Mouse (Mus musculus) heart, adult 8-10 months (tissue): ENCODE data around the gene Pdia3. TPM values are rescaled to one million over a fixed set of nuclear protein-coding genes. Genes with fewer than 3 reads are reported as not detected.
"Not testable (repeated sequence)": the region's sequence is repeated elsewhere in the genome, so short reads cannot be mapped to it uniquely, and the experiment has no call there.

Experiments
- DNase-seq: peaks from one replicate; pipeline ENCODE4 v3.0.0; 2022; ENCODE audit warnings: low spot score
- microRNA-seq: library from miRNA; unstranded; fragments of <30 nt; microRNA quantifications from one replicate; pipeline ENCODE4 v1.2.0, GENCODE M21; 2022
- total RNA-seq, 4 experiments: library from RNA; stranded (reverse); gene quantifications; 2 replicates each; pipeline ENCODE4 v1.2.4; 2022

Pdia3 gene
- total RNA-seq, 4 experiments from 2014 or later, result 104 to 129 (median 126) TPM

DNA sequence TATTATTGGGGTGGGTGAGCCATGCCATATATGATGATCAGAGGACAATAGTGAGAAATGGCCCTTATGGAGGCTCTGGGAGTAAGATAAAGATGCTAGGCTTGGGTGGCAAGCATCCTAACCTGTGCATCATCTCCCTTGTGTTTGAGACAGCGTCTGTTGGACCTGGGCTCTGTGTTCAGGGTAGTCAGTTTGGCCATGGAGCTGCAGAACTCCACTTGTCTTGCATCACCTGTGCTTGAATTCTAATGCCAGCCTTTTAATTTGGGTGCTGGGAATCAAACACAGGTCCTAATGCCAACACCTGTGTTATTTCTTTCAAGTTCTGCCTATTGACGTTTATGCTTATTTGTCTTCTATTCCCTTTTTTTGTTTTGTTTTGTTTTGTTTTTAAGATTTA is 61.7 kb downstream of the Pdia3 start:
- DNase-seq, result not testable (repeated sequence)

DNA sequence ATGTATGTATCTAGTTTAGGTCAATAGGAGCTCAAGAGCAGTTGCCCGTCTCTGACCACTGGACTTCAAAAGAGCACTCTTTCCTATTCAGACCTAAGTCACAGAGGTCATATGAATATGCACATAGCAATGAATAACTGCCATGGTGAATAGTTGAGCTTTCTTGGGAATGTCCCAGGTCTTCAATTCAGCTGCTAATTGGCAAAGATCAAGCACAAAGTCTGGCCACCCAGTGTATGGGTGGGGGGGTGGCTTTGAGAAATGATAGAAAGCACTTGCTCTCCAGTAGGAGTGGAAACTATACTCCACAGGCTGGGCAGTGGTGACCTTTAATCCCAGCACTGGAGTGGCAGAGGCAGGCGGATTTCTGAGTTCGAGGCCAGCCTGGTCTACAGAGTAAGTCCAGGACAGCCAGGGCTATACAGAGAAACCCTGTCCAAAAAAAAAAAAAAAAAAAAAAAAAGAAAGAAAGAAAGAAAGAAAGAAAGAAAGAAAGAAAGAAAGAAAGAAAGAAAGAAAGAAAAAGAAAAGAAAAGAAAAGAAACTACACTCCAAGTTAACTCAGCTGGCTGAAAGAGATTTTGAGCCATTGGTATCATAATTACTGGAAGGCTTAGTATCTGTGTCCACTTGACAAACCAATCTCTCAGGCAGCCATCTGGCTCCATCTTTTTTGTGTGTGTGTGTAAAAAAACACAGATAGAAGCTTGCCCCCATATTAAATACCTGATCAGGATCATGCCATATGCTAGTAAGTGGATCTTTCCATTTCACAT is 64.1 kb downstream of the Pdia3 start:
- DNase-seq, result no peak

DNA sequence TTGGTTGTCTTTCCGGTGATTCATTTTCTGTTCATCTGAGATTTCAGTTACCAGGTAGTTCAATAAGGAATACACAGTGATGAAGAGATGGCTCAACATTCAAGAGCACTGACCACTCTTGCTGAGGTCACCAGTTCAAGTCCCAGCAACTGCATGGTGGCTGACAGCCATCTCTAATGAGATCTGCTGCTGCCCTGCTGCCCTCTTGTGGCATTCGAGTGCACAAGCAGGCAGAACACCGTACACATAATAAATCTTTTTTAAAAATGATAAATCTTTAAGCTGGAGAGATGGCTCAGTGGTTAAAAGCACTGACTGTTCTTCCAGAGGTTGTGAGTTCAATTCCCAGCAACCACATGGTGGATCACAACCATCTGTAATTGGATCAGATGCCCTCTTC is 66.9 kb downstream of the Pdia3 start:
- DNase-seq, result no peak

DNA sequence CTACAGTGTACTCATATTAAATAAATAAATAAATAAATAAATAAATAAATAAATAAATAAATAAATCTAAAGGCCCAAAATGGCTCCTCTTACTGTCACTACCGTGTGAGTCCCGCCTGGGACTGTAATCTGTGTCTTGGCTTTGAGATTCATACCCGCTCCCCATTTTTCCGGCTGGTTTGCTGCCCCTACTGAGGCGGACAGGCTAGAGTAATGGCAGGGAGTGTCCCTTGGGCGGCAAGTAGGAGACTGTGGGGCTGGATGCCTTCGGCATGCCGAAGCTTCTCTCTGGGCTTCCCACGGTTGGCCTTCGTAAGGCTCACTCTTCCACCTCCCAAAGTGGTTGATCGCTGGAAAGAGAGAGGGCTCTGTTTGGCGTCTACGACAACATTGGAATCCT is 67.3 kb downstream of the Pdia3 start:
- DNase-seq, result not testable (repeated sequence)

DNA sequence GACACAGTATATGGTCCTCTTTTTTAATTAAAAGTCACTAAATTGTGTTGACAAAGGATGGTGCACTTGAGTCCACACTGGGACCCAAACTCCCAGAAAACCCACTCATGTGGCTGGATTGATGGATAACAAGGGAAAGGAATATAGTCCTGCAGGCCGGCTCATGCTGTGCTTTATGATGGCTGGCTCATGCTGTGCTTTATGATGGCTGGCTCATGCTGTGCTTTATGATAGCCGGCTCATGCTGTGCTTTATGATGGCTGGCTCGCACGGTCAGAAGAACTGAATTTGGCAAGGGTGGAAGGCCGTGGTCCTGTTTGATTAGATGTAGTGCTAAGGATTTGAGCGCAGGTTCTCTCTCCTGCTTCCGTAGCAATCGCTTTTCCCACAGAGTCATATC is 70.0 kb downstream of the Pdia3 start:
- no peak for DNase-seq

DNA sequence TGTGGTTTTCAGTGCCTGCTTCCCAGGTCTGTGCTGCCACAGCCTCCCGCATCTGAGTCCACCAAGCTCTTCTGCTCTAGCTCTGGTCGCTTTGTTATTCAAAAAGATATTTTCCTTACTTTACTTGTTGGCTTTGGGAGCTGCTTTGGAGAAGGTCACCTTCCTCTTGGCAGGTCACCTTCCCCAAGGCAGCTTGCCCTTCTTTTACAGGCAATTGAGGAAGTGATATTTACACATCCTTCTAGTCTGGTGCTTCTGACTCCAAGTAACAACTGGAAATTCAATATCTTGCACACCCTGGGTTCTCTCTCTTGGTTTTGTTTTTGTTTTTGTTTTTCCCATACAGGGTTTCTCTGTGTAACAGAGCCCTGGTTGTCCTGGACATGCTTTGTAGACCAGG is 70.8 kb downstream of the Pdia3 start:
- not testable (repeated sequence) for DNase-seq

Small RNA genes lying within 50 kb of the gene (microRNA-seq; reads per million reads assigned to microRNA genes)
- gene Gm22953, result not detected

Other genes with a start within 250 kb of the Pdia3 start
- gene Tubgcp4, start 243.1 kb upstream of the Pdia3 start, total RNA-seq, result 10 to 100 TPM; 15.4 to 17.0 (median 15.8) TPM
- gene Zscan29, start 242.7 kb upstream of the Pdia3 start, total RNA-seq, result 1 to 10 TPM; 6.0 to 6.6 (median 6.4) TPM
- 10 to 100 TPM; 30.3 to 39.2 (median 33.5) TPM for gene Trp53bp1, start 142.4 kb upstream of the Pdia3 start, total RNA-seq
- gene Map1a, start 124.2 kb upstream of the Pdia3 start, total RNA-seq, result 1 to 10 TPM; 4.7 to 6.0 (median 5.2) TPM
- gene Ppip5k1, start 58.4 kb upstream of the Pdia3 start, total RNA-seq, result 100 to 1,000 TPM in 3 of 4 experiments, 10 to 100 TPM in 1; 88.4 to 110 (median 104) TPM
- gene Ckmt1, start 56.1 kb upstream of the Pdia3 start, total RNA-seq, result 1 to 10 TPM; 1.3 to 2.9 (median 2.2) TPM
- under 1 TPM in 1 of 4 experiments, not detected in 3; 0.09 TPM for gene Strc, start 26.6 kb upstream of the Pdia3 start, total RNA-seq
- 1 to 10 TPM; 2.9 to 4.7 (median 3.2) TPM for gene Catsper2, start within 50 bp of the Pdia3 start, total RNA-seq
- under 1 TPM in 1 of 4 experiments, not detected in 3; 0.34 TPM for gene Ell3, start 30.5 kb downstream of the Pdia3 start, total RNA-seq
- gene Serf2, start 35.4 kb downstream of the Pdia3 start, total RNA-seq, result 100 to 1,000 TPM; 360 to 469 (median 411) TPM
- 10 to 100 TPM; 18.2 to 25.0 (median 22.6) TPM for gene Hypk, start 39.5 kb downstream of the Pdia3 start, total RNA-seq
- under 1 TPM in 2 of 4 experiments, not detected in 2; 0.13 to 0.17 TPM for gene Serinc4, start 43.0 kb downstream of the Pdia3 start, total RNA-seq
- gene Mfap1b, start 60.3 kb downstream of the Pdia3 start, total RNA-seq, result 10 to 100 TPM; 28.3 to 37.4 (median 32.5) TPM
- gene Mfap1a, start 92.9 kb downstream of the Pdia3 start, total RNA-seq, result 10 to 100 TPM; 29.5 to 36.4 (median 32.8) TPM
- 1 to 10 TPM; 2.1 to 3.2 (median 3.0) TPM for gene Wdr76, start 92.9 kb downstream of the Pdia3 start, total RNA-seq